Mouse (Mus musculus): ENCODE measurements at regions not wholly inside any gene's neighbourhood (a gene's known extent, or its start where the extent isn't known, plus 50 kb on each side); places are given as distances from the start of the nearest gene placed in this dataset.

DNA sequence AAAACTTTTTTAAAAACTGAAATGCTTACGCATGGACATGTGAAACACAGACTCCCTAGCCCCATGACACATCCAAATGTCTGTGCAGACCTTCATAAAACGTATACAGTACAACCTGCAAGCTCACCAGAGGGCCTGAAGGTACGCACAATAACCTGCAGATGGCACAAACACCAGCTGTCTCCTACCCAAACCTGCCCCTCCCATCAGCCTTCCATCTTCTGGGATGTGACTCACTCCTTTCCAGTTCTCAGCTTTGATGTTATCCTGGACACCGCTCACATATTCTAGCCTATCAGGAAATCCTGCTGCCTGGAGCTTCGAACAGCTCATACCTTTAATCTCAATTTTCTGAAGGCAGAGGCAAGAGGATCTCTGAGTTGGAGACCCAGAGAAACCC is 76.3 kb upstream of the Mvb12b start:
- no peak for ATAC-seq (ENCODE audit: insufficient number of reproducible peaks, low FRiP score, low TSS enrichment, low read depth)
- Histone ChIP-seq H3K9ac (no peak overlapping the region), H3K27me3 (peaks cover 24% of the 10 kb centered on the region), H3K36me3 (no peaks in the 10 kb centered on the region), H3K9me3 (no peaks in the 10 kb centered on the region), H3K4me2 (no peak overlapping the region), H3K27ac (no peak overlapping the region), H3K4me3 (no peak overlapping the region), H3K4me1 (peaks cover 13% of the 10 kb centered on the region)
- 79% methylated on average over 5 of the region's 5 CpGs for WGBS

DNA sequence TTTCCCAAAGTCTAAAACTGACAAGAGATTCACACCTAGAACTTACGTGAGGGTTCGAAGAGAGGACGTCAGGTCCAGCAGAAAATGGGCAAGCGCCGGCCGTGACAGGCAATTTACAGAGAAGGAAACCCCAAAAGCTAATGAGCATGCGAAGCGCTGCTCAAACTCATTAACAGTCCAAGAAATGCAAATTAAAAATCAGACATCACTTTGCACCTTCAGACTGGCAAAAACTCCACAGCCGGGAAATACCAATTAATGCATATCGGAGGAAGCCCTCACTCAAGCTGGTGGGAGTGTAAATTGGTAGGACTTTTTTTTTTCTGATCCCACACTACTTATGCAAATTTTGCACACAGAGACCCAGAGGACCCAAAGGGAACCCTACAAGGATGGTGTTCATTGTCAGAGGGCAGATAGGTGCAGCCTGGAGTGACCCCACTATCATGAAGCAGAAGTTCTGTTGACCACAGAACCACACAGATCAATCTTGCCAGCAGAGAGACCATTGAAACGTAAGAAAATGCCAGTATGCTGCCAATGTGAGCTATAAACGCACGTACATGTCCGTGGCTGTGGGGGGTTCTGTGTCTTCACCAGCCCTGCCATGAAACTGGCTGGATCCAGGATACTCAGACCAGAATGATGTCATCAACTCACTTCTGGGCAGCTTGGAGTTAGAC is 74.8 kb upstream of the Mvb12b start:
- H3K27me3 ChIP-seq: peaks cover 18% of the 10 kb centered on the region
- H3K9me3 ChIP-seq: no peaks in the 10 kb centered on the region
- H3K4me2 ChIP-seq: no peak overlapping the region
- WGBS: 78% methylated on average over 14 of the region's 14 CpGs
- no peaks in the 10 kb centered on the region for H3K36me3 ChIP-seq
- no peak overlapping the region for H3K4me3 ChIP-seq
- H3K4me1 ChIP-seq: peaks cover 13% of the 10 kb centered on the region
- no peak overlapping the region for H3K27ac ChIP-seq
- no peak for ATAC-seq (ENCODE audit: insufficient number of reproducible peaks, low FRiP score, low TSS enrichment, low read depth)
- no peak overlapping the region for H3K9ac ChIP-seq

DNA sequence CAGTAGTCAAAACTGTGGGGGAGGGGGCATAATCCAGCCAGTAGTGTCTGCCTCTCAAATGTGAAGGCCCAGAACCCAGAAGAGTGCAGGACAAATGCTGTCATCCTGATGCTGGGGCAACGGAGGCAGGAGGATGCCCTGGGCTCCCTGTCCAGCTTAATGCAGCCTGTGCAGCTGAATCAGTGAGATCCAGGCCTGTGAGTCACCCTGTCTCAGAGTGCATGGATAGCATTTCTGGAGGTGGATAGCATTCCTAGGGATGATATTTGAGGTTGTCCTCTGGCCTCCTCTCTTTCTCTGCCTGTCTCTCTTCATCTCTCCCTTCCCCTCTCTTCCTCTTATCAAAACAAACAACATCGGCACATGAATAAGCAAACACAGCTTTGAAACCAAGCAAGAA is 73.8 kb upstream of the Mvb12b start:
- H3K27ac ChIP-seq: no peak overlapping the region
- no peak overlapping the region for H3K4me3 ChIP-seq
- no peaks in the 10 kb centered on the region for H3K36me3 ChIP-seq
- peaks cover 12% of the 10 kb centered on the region for H3K27me3 ChIP-seq
- H3K9me3 ChIP-seq: no peaks in the 10 kb centered on the region
- H3K4me1 ChIP-seq: peaks cover 7% of the 10 kb centered on the region; the same call in 1 of the 2 replicates
- H3K9ac ChIP-seq: no peak overlapping the region
- 74% methylated on average over 2 of the region's 2 CpGs for WGBS
- ATAC-seq (ENCODE audit: insufficient number of reproducible peaks, low FRiP score, low TSS enrichment, low read depth): no peak
- no peak overlapping the region for H3K4me2 ChIP-seq

DNA sequence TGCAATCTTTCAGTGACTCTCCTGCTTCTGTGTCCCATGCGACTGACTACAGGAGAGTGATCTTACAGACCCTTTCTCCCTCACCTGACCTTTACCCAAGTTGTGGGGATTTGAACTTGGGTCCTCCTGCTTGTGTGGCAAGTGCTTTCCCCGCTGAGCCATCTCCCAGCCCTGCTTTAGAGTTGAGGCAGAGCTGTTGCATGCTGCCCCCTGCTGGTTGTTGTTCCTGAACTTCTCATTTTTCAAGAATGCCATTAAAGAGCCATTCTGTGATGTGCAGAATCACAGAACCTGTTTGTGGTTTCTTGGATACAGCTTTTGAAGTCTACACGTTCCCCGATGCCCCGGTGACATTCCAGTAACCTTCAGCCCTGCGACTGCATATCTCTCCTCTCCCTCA is 70.0 kb upstream of the Mvb12b start:
- WGBS: 63% methylated on average over 6 of the region's 6 CpGs

DNA sequence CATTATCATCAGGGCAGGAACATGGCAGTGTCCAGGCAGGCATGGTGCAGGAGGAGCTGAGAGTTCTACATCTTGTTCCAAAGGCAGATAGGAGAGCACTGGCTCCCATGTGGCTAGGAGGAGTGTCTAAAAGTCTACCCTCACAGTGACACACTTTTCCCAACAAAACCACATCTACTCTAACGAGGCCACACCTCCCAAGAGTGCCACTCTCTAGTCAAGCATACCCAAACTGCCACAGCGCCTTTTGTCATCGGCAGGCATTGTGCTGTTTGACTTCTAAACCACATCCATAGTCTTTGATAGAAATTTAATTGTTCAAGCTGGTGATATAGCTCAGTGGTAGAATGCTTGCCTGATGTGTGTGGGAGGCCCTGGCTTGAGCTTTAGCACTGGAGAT is 56.6 kb upstream of the Mvb12b start:
- H3K9me3 ChIP-seq: no peaks in the 10 kb centered on the region
- WGBS: 87% methylated on average over 3 of the region's 3 CpGs

More for the DNA sequence above, 70.0 kb upstream of the Mvb12b start:
- Histone ChIP-seq H3K27ac (no peak overlapping the region), H3K27me3 (no peaks in the 10 kb centered on the region), H3K36me3 (no peaks in the 10 kb centered on the region), H3K9me3 (no peaks in the 10 kb centered on the region), H3K4me2 (no peak overlapping the region), H3K4me1 (no peaks in the 10 kb centered on the region), H3K9ac (no peak overlapping the region), H3K4me3 (no peak overlapping the region)
- ATAC-seq (ENCODE audit: insufficient number of reproducible peaks, low FRiP score, low TSS enrichment, low read depth): no peak

DNA sequence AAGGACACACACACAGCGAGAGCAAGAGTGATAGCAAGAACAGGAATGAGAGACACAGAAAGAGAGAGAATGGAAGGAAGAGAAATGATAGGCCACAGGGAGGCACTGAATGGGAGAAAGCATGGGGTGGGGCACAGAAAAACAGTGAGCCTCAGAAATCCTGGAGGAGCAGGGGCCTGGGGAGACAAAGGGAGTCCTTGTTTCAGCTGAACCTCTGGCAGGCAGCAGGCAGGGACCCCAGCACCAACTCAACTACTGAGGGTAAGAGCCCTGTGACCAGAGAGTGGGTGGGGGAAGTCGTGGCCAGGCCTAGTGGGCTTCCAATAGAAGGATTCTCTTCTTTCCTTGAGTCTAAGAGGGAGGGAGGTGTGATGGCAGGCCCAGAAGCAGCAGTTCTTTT is 54.3 kb upstream of the Mvb12b start:
- H3K4me1 ChIP-seq: 0 out of 2 replicates have a peak, but pooled peaks cover 7% of the 10 kb centered on the region
- WGBS: 66% methylated on average over 2 of the region's 2 CpGs
- ATAC-seq (ENCODE audit: insufficient number of reproducible peaks, low FRiP score, low TSS enrichment, low read depth): no peak

More for the DNA sequence above, 56.6 kb upstream of the Mvb12b start:
- Histone ChIP-seq H3K27me3 (no peaks in the 10 kb centered on the region), H3K9ac (no peak overlapping the region), H3K4me2 (no peak overlapping the region), H3K4me1 (0 out of 2 replicates have a peak, but pooled peaks cover 7% of the 10 kb centered on the region), H3K27ac (no peak overlapping the region), H3K36me3 (no peaks in the 10 kb centered on the region), H3K4me3 (no peak overlapping the region)
- ATAC-seq (ENCODE audit: insufficient number of reproducible peaks, low FRiP score, low TSS enrichment, low read depth): no peak

DNA sequence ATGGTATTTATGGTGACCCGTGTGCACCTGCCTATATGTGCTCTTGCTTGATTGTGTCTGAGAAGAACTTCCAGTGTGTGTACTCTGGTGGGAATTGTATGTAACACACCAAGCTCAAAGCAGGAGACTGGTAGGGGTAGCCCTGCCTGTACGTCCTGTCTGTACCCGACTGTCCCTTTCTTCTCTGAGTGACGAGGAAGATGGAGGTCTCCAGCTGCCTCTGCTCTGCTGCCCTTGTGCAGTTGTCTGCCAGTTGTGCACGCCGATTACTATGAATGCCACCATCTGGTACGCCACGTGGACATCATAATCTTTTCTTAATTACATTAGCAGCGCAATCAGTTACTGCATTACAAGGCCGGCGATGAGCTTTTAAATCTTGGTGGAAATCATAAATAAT is 53.6 kb upstream of the Mvb12b start:
- WGBS: 69% methylated on average over 11 of the region's 11 CpGs
- Histone ChIP-seq H3K4me2 (no peak overlapping the region), H3K27ac (no peak overlapping the region), H3K4me1 (0 out of 2 replicates have a peak, but pooled peaks cover 7% of the 10 kb centered on the region), H3K4me3 (no peak overlapping the region), H3K9me3 (no peaks in the 10 kb centered on the region), H3K27me3 (no peaks in the 10 kb centered on the region), H3K36me3 (no peaks in the 10 kb centered on the region), H3K9ac (no peak overlapping the region)
- ATAC-seq (ENCODE audit: insufficient number of reproducible peaks, low FRiP score, low TSS enrichment, low read depth): no peak

More for the DNA sequence above, 54.3 kb upstream of the Mvb12b start:
- H3K9ac ChIP-seq: no peak overlapping the region
- H3K4me3 ChIP-seq: no peak overlapping the region
- H3K36me3 ChIP-seq: no peaks in the 10 kb centered on the region
- H3K9me3 ChIP-seq: no peaks in the 10 kb centered on the region
- no peaks in the 10 kb centered on the region for H3K27me3 ChIP-seq
- H3K4me2 ChIP-seq: no peak overlapping the region
- no peak overlapping the region for H3K27ac ChIP-seq

DNA sequence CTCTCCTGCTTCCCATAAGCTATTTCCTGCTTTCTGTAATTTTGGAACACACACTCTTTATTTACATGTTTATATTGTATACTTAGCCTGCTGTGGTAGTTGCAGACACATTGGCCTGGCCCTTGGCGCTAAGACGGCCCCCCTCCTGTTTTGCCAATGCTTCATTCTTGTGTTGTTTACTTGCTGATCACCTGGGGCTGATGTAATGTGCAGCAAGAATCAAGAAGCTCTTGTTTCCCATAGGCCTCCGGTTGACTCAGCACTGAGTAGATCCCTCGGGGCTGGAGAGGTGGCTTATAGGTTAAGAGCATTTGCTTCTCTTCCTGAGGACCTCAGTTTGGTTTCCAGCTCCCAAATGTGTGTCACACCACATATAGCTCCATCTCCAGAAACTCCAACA is 52.1 kb upstream of the Mvb12b start:
- no peak overlapping the region for H3K27ac ChIP-seq
- no peak overlapping the region for H3K4me3 ChIP-seq
- no peak for ATAC-seq (ENCODE audit: insufficient number of reproducible peaks, low FRiP score, low TSS enrichment, low read depth)
- H3K27me3 ChIP-seq: no peaks in the 10 kb centered on the region
- WGBS: 81% methylated on average over 4 of the region's 4 CpGs
- H3K9ac ChIP-seq: no peak overlapping the region
- no peaks in the 10 kb centered on the region for H3K9me3 ChIP-seq
- H3K36me3 ChIP-seq: no peaks in the 10 kb centered on the region
- no peak overlapping the region for H3K4me2 ChIP-seq
- H3K4me1 ChIP-seq: 0 out of 2 replicates have a peak, but pooled peaks cover 7% of the 10 kb centered on the region

Data from limb, embryonic 15.5 days (tissue).